Mouse (Mus musculus): ENCODE data around the gene Tlk2. TPM values are rescaled to one million over a fixed set of nuclear protein-coding genes. Genes with fewer than 3 reads are reported as not detected.

The Tlk2 gene
- polyA plus RNA-seq, 1 experiment from 2014 or later = 27.8 TPM

- Histone ChIP-seq H3K27me3 (ENCODE audit: control insufficient read depth, insufficient read depth, low read length) (no peaks in the 10 kb centered on the region), H3K9me3 (ENCODE audit: control insufficient read depth, low read length) (no peaks in the 10 kb centered on the region), H3K9ac (replicated peaks; ENCODE audit: low read depth, low read length) (no peak overlapping the region), H3K4me1 (ENCODE audit: control insufficient read depth, insufficient read depth, low read length) (no peaks in the 10 kb centered on the region), H3K4me3 (ENCODE audit: low read depth, low read length) (no peak overlapping the region), H3K27ac (ENCODE audit: low read depth, low read length) (no peak overlapping the region), H3K4me2 (ENCODE audit: low read depth, low read length) (no peak overlapping the region), H3K36me3 (ENCODE audit: control insufficient read depth, insufficient read depth, low read length) (peaks cover 28% of the 10 kb centered on the region; the same call in 1 of the 2 replicates)
- no peak for ATAC-seq (ENCODE audit: low read depth)
- 46% methylated on average over 3 of the region's 3 CpGs for WGBS
Measured at GRCm38 (mm10) chr11:105285720-105286119, 107.1 kb downstream of the Tlk2 start.

DNA sequence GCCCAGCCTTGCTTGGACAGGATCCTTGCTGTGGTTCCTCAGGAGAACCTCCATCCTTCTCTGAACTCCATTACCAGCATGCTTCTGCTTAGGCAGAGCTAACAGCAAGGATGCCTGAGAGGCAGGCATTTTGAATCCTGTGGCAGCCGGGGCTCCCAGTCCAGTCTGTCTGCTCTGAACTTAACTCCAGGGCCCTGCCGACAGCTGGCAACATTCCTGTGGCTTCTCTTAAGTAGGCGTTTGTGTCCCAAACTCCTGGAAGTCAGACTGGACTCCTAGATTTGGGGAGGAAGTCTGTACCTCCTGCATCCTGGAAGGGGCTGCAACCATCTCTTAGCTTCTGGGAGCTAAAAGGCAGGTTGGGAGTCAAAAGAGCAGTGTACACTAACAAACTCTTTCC is 110.8 kb downstream of the Tlk2 start:
- no peak overlapping the region for H3K4me2 ChIP-seq (ENCODE audit: low read depth, low read length)
- 76% methylated on average over 3 of the region's 3 CpGs for WGBS
- H3K4me3 ChIP-seq (ENCODE audit: low read depth, low read length) = no peak overlapping the region
- H3K27ac ChIP-seq (ENCODE audit: low read depth, low read length) = no peak overlapping the region
- H3K9ac ChIP-seq (replicated peaks; ENCODE audit: low read depth, low read length) = no peak overlapping the region
- no peaks in the 10 kb centered on the region for H3K9me3 ChIP-seq (ENCODE audit: control insufficient read depth, low read length)
- H3K27me3 ChIP-seq (ENCODE audit: control insufficient read depth, insufficient read depth, low read length) = peaks cover 9% of the 10 kb centered on the region
- ATAC-seq (ENCODE audit: low read depth) = no peak
- peaks cover 15% of the 10 kb centered on the region; the same call in 1 of the 2 replicates for H3K36me3 ChIP-seq (ENCODE audit: control insufficient read depth, insufficient read depth, low read length)
- H3K4me1 ChIP-seq (ENCODE audit: control insufficient read depth, insufficient read depth, low read length) = peaks cover 17% of the 10 kb centered on the region

GRCm38 (mm10) chr11:105291681-105292123 is 113.1 kb downstream of the Tlk2 start:
- H3K36me3 ChIP-seq (ENCODE audit: control insufficient read depth, insufficient read depth, low read length) = peaks cover 7% of the 10 kb centered on the region; the same call in 1 of the 2 replicates
- H3K4me3 ChIP-seq (ENCODE audit: low read depth, low read length) = peak overlapping the region; percentile 46
- peaks cover 9% of the 10 kb centered on the region for H3K27me3 ChIP-seq (ENCODE audit: control insufficient read depth, insufficient read depth, low read length)
- no peaks in the 10 kb centered on the region for H3K9me3 ChIP-seq (ENCODE audit: control insufficient read depth, low read length)
- no peak for ATAC-seq (ENCODE audit: low read depth)
- peaks cover 17% of the 10 kb centered on the region for H3K4me1 ChIP-seq (ENCODE audit: control insufficient read depth, insufficient read depth, low read length)
- 6% methylated on average over 10 of the region's 10 CpGs for WGBS
- H3K9ac ChIP-seq (replicated peaks; ENCODE audit: low read depth, low read length) = peak overlapping the region; percentile 51
- H3K27ac ChIP-seq (ENCODE audit: low read depth, low read length) = peak overlapping the region; percentile 44; the same call in 1 of the 2 replicates
- H3K4me2 ChIP-seq (ENCODE audit: low read depth, low read length) = peak overlapping the region; percentile 95

GRCm38 (mm10) chr11:105292124-105293071 is 113.8 kb downstream of the Tlk2 start, which contains the start of gene Mrc2:
Mrc2 (plus strand) TSS chr11:105292643.
- Histone ChIP-seq H3K4me1 (ENCODE audit: control insufficient read depth, insufficient read depth, low read length) (peaks cover 17% of the 10 kb centered on the region), H3K4me3 (ENCODE audit: low read depth, low read length) (peak within 1 kb of the TSS; percentile 46), H3K9me3 (ENCODE audit: control insufficient read depth, low read length) (no peaks in the 10 kb centered on the region), H3K27ac (ENCODE audit: low read depth, low read length) (peak within 1 kb of the TSS; percentile 44; the same call in 1 of the 2 replicates), H3K27me3 (ENCODE audit: control insufficient read depth, insufficient read depth, low read length) (peaks cover 9% of the 10 kb centered on the region), H3K36me3 (ENCODE audit: control insufficient read depth, insufficient read depth, low read length) (peaks cover 7% of the 10 kb centered on the region; the same call in 1 of the 2 replicates), H3K4me2 (ENCODE audit: low read depth, low read length) (peak within 1 kb of the TSS; percentile 95), H3K9ac (replicated peaks; ENCODE audit: low read depth, low read length) (peak within 1 kb of the TSS; percentile 51)
- under 1% methylated on average over 69 of the region's 75 CpGs for WGBS
- peak; percentile 80 for ATAC-seq (ENCODE audit: low read depth)

- peak overlapping the region; percentile 95 for H3K4me2 ChIP-seq (ENCODE audit: low read depth, low read length)
- no peaks in the 10 kb centered on the region for H3K9me3 ChIP-seq (ENCODE audit: control insufficient read depth, low read length)
- H3K27me3 ChIP-seq (ENCODE audit: control insufficient read depth, insufficient read depth, low read length) = peaks cover 9% of the 10 kb centered on the region
- peaks cover 17% of the 10 kb centered on the region for H3K4me1 ChIP-seq (ENCODE audit: control insufficient read depth, insufficient read depth, low read length)
- 1% methylated on average over 21 of the region's 26 CpGs for WGBS
- H3K9ac ChIP-seq (replicated peaks; ENCODE audit: low read depth, low read length) = no peak overlapping the region; the same call in 1 of the 2 replicates
- peak; percentile 33; the same call in 1 of the 2 replicates for ATAC-seq (ENCODE audit: low read depth)
- H3K27ac ChIP-seq (ENCODE audit: low read depth, low read length) = no peak overlapping the region
- H3K4me3 ChIP-seq (ENCODE audit: low read depth, low read length) = peak overlapping the region; percentile 46
- H3K36me3 ChIP-seq (ENCODE audit: control insufficient read depth, insufficient read depth, low read length) = 0 out of 2 replicates have a peak, but pooled peaks cover 1% of the 10 kb centered on the region
Measured at GRCm38 (mm10) chr11:105293101-105293581, 114.5 kb downstream of the Tlk2 start.

- ATAC-seq (ENCODE audit: low read depth) = peak; percentile 21; the same call in 1 of the 2 replicates
- Histone ChIP-seq H3K36me3 (ENCODE audit: control insufficient read depth, insufficient read depth, low read length) (no peaks in the 10 kb centered on the region), H3K27ac (ENCODE audit: low read depth, low read length) (0 out of 2 replicates have a peak overlapping the region, but pooled peaks have one; percentile 18), H3K4me1 (ENCODE audit: control insufficient read depth, insufficient read depth, low read length) (peaks cover 17% of the 10 kb centered on the region), H3K27me3 (ENCODE audit: control insufficient read depth, insufficient read depth, low read length) (peaks cover 9% of the 10 kb centered on the region), H3K4me3 (ENCODE audit: low read depth, low read length) (peak overlapping the region; percentile 16; the same call in 1 of the 2 replicates), H3K4me2 (ENCODE audit: low read depth, low read length) (peak overlapping the region; percentile 12; the same call in 1 of the 2 replicates), H3K9me3 (ENCODE audit: control insufficient read depth, low read length) (no peaks in the 10 kb centered on the region), H3K9ac (replicated peaks; ENCODE audit: low read depth, low read length) (no peak overlapping the region)
- 6% methylated on average over 9 of the region's 9 CpGs for WGBS
Measured at GRCm38 (mm10) chr11:105293901-105294494, 115.4 kb downstream of the Tlk2 start.

DNA sequence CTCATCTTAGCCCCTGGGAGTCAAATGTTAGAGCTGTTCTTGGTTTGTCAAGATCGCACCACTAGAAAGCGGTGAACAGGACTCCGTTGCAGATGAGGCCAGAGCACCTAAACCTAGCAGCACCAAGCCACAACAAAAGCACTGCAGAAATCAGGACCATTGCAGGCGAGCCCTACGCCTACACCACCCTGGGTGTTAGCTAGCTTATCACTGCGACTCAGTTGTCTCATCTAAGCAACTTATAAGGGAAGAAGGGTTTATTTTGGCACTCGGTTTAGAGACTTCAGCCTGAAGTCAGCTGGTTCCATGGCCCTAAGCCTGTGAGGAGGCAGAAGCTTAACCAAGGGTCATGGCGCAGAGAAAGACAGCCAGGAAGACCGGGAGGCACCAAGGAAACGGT is 117.5 kb downstream of the Tlk2 start:
- H3K27ac ChIP-seq (ENCODE audit: low read depth, low read length) = no peak overlapping the region
- ATAC-seq (ENCODE audit: low read depth) = no peak
- H3K9ac ChIP-seq (replicated peaks; ENCODE audit: low read depth, low read length) = no peak overlapping the region
- peaks cover 17% of the 10 kb centered on the region for H3K4me1 ChIP-seq (ENCODE audit: control insufficient read depth, insufficient read depth, low read length)
- no peaks in the 10 kb centered on the region for H3K36me3 ChIP-seq (ENCODE audit: control insufficient read depth, insufficient read depth, low read length)
- no peak overlapping the region for H3K4me2 ChIP-seq (ENCODE audit: low read depth, low read length)
- no peaks in the 10 kb centered on the region for H3K9me3 ChIP-seq (ENCODE audit: control insufficient read depth, low read length)
- 93% methylated on average over 10 of the region's 10 CpGs for WGBS
- no peak overlapping the region for H3K4me3 ChIP-seq (ENCODE audit: low read depth, low read length)
- H3K27me3 ChIP-seq (ENCODE audit: control insufficient read depth, insufficient read depth, low read length) = peaks cover 9% of the 10 kb centered on the region

DNA sequence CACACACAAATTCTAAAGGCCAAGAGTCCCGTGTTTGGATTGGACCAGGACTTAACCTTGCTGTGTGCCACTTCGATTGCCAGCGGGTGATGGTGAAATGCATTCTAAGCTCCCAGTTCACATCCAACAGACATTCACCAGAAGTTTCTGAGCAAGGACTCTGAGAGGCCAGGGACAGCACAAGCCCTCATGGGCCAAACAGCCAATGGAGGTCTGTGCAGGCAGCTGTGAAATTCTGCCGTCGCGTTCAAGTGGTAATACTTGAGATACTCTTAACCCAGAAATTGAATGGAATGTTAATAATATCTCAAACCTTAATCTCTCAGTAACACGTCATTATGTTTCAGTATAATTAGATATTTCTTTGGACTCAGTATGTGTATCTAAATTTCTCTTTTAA is 131.6 kb downstream of the Tlk2 start:
- H3K36me3 ChIP-seq (ENCODE audit: control insufficient read depth, insufficient read depth, low read length) = no peaks in the 10 kb centered on the region
- ATAC-seq (ENCODE audit: low read depth) = no peak
- WGBS = 95% methylated on average over 7 of the region's 7 CpGs

More for the DNA sequence above, 131.6 kb downstream of the Tlk2 start:
- Histone ChIP-seq H3K4me3 (ENCODE audit: low read depth, low read length) (no peak overlapping the region), H3K27me3 (ENCODE audit: control insufficient read depth, insufficient read depth, low read length) (no peaks in the 10 kb centered on the region), H3K4me1 (ENCODE audit: control insufficient read depth, insufficient read depth, low read length) (peaks cover 12% of the 10 kb centered on the region; the same call in 1 of the 2 replicates), H3K9me3 (ENCODE audit: control insufficient read depth, low read length) (no peaks in the 10 kb centered on the region), H3K27ac (ENCODE audit: low read depth, low read length) (no peak overlapping the region), H3K9ac (replicated peaks; ENCODE audit: low read depth, low read length) (no peak overlapping the region), H3K4me2 (ENCODE audit: low read depth, low read length) (no peak overlapping the region)

All from neural tube, embryonic 14.5 days (tissue).